Mouse (Mus musculus) stomach, postnatal 0 days (tissue): ENCODE data around the gene Pecr. TPM values are rescaled to one million over a fixed set of nuclear protein-coding genes. Genes with fewer than 3 reads are reported as not detected.

Experiments used
- ATAC-seq: fragments of 200-750 bp; cut with Nextera tagmentation; 2 replicates; pipeline ENCODE4 v1.8.0; 2017; ENCODE audit not compliant: low FRiP score, low TSS enrichment
- DNase-seq: peaks from one replicate; pipeline ENCODE4 v3.0.0-alpha.2; 2016; ENCODE audit warnings: low spot score
- H3K27ac ChIP-seq: fragments of 300-500 bp; sonication (generic); replicated peaks from 2 replicates; pipeline ENCODE4 v1.5.1; 2014; ENCODE audit warnings: mild to moderate bottlenecking, control low read depth
- H3K27me3 ChIP-seq: fragments of 300-500 bp; sonication (generic); 2 replicates; pipeline ENCODE4 v1.6.1; 2014; ENCODE audit warnings: low read length; ENCODE audit not compliant: control insufficient read depth, insufficient read depth
- H3K36me3 ChIP-seq: fragments of 300-500 bp; sonication (generic); 2 replicates; pipeline ENCODE4 v1.6.1; 2014; ENCODE audit warnings: low read length, mixed read lengths; ENCODE audit not compliant: control insufficient read depth, insufficient read depth
- H3K4me1 ChIP-seq: fragments of 300-500 bp; sonication (generic); replicated peaks from 2 replicates; pipeline ENCODE4 v1.6.1; 2014; ENCODE audit warnings: antibody characterized with exemption; ENCODE audit not compliant: control insufficient read depth, insufficient read depth
- H3K4me2 ChIP-seq: fragments of 300-500 bp; sonication (generic); replicated peaks from 2 replicates; pipeline ENCODE4 v1.6.1; 2014; ENCODE audit warnings: low read depth, mild to moderate bottlenecking, control low read depth, moderate library complexity
- H3K4me3 ChIP-seq: fragments of 300-500 bp; sonication (generic); 2 replicates; pipeline ENCODE4 v1.5.1; 2014; ENCODE audit warnings: low read depth, low read length, control low read depth
- H3K9ac ChIP-seq: fragments of 300-500 bp; sonication (generic); 2 replicates; pipeline ENCODE4 v1.6.1; 2014; ENCODE audit warnings: mild to moderate bottlenecking, low read length, control low read depth, mixed read lengths
- H3K9me3 ChIP-seq: fragments of 300-500 bp; sonication (generic); 2 replicates; pipeline ENCODE4 v1.6.1; 2016; ENCODE audit warnings: low read length; ENCODE audit not compliant: control insufficient read depth
- CTCF ChIP-seq: IDR thresholded peaks from 2 replicates; pipeline ENCODE4 v1.5.1; 2016; ENCODE audit warnings: antibody characterized with exemption, low read depth, mild to moderate bottlenecking, moderate library complexity
- EP300 ChIP-seq: optimal IDR thresholded peaks from 2 replicates; pipeline ENCODE3; 2016; ENCODE audit warnings: antibody characterized with exemption
- WGBS: fragments of 180-500 bp; shearing (Covaris S2); extraction: QIAGEN DNeasy Blood & Tissue Kit; methylation state at CpG from one replicate; pipeline ENCODE4 v1.1.7; 2014; 5-methylcytosine and 5-hydroxymethylcytosine counted together
- polyA plus RNA-seq: library from polyadenylated mRNA; unstranded; fragments of >200 nt; fragmentation: Nextera tagmentation; extraction: Ambion mirVana; gene quantifications from 2 replicates; pipeline ENCODE4 v1.2.1, GENCODE M21; 2015

Gene Pecr
- polyA plus RNA-seq, 1 experiment from 2014 or later, result 44.8 TPM

DNA sequence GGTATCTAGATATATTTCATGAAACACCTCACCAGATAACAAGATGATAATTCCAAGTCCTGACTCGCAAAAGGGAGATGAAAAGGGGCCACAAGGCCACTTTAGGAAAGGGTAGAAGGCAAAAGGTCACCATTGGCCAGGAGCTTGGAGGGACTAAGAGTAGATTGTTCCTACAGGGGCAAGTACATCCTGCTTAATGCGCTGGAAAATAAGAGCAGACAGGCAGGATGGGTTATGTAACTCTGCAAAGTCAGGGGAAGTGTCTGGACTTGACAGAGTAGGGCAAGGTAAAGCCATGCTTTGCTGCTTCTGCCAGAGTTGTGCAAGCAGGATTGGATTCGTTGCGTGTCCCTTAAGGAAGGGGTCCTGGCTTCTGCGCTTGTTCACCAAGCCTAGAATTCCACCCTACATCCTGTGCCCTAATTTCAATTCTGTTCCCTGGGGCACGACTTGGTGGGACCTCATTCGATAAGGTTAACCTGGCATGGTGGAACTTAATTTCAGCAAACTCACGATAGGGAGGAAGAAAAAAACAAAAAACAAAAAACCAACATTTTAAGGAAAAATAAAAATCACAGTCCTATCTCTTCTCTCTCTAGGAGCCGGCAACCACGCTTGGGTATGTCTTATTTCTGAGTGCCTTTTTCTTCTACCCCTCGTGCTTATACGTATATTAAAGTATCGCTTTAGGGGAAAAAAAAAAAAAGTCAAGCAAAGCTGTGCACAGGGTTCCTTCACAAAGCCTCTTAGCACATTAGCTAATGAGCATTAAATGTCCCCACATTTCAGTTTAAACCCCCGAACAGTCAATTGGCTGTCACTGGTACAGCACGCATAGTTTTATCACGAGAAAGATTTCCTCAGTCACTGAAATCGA is 73.1 kb downstream of the Pecr start:
- DNase-seq (no peak), ATAC-seq (no peak)
- Histone ChIP-seq H3K27me3 (no peaks in the 10 kb centered on the region), H3K4me3 (peak overlapping the region; percentile 78), H3K4me1 (no peaks in the 10 kb centered on the region), H3K9ac (peak overlapping the region; percentile 76), H3K27ac (peak overlapping the region; percentile 40; the same call in 1 of the 2 replicates), H3K9me3 (no peaks in the 10 kb centered on the region), H3K36me3 (no peaks in the 10 kb centered on the region), H3K4me2 (peak overlapping the region; percentile 89)
- WGBS, result 24% methylated on average over 17 of the region's 17 CpGs
- no peak for TF ChIP-seq CTCF
- no peak for TF ChIP-seq EP300

Other genes starting within 250 kb of the Pecr start
- gene Mreg, start 72.0 kb downstream of the Pecr start, polyA plus RNA-seq, result 34.6 and 37.7 TPM in 2 replicates
- 0.69 and 0.87 TPM in 2 replicates for gene Tmem169, start 55 bp upstream of the Pecr start, polyA plus RNA-seq
- gene Xrcc5, start 23.1 kb upstream of the Pecr start, polyA plus RNA-seq, result 21.1 and 23.5 TPM in 2 replicates